Mouse (Mus musculus): ENCODE results near the gene Cotl1.

DNA sequence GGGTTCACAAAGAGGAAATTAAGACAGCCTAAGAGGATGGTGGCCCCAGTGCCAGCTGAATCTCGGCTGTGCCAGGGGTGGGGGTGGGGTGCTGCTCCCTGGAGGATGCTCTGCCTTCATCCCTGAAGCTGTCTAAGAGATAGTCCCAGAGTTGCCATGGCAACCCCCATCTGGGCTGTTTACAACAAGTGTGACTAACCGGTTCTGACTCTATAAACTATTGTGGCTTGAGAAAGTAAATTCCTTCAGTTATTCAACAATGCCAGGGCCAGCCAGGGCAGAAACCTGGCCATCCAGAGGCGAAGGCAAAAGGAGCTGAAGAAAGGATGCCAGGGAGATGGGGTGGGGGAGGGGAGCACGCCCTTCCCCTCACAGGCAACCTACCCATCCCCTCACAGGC lies 39.2 kb downstream of the Cotl1 start:
- no peak for TF ChIP-seq CTCF (IDR thresholded peaks at IDR 0.05; ENCODE audit: borderline replicate concordance, control insufficient read depth, extremely low read depth, insufficient read depth, low read length, poor library complexity)
- no peak for TF ChIP-seq POLR2A (IDR thresholded peaks at IDR 0.05; ENCODE audit: control insufficient read depth, extremely low read depth, insufficient read depth, low read length, poor library complexity)

Data from thymus, adult 2 months (tissue).